Mouse (Mus musculus): Measurements from ENCODE around the gene Gpx3. TPM values are rescaled to one million over a fixed set of nuclear protein-coding genes. Genes with fewer than 3 reads are reported as not detected.

The Gpx3 gene
- polyA plus RNA-seq, 1 experiment from 2014 or later, result 67.9 TPM

DNA sequence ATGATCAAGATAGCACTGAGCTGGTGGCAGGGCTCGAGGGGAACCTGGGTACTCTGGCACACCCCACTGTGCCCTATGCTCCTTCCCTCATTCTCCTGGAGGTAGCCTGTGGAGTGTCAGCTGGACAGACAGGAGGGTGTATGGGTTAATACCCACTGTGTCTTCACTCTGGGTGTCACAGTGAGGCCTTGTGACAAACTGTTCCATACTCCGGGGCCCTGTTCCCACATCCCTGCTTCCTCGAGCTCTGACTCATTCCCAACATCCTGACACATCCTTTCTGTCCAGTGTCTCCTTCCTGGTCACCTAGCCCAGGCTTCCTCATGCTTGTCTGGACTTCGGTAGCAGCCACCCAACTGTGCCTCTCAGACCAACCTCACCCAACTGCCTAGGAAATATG is 4.2 kb downstream of the Gpx3 start:
- ATAC-seq (ENCODE audit: low read depth), result no peak
- 0 out of 2 replicates have a peak, but pooled peaks cover 11% of the 10 kb centered on the region for H3K36me3 ChIP-seq (ENCODE audit: control insufficient read depth, insufficient read depth, low read length)
- no peaks in the 10 kb centered on the region for H3K9me3 ChIP-seq (ENCODE audit: control insufficient read depth, low read length)

DNA sequence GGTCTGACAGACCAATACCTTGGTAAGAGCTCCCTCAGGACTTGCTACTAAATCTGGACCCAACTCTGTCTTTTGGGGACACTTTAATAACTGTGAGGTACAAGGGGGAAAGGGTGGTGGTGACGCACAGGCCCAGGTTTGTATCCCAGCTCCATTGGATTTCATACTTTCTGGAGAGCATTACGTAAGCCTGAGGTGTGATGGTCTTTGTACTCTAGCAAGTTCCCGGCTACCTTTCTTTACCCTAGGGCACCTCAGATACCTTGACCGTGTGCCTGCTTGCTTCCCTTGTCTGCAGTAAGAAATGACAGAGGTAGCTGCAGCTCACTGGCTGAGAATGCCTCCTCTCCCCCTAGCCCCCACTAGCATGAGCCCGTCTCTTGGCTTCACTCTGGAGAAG is 5.0 kb downstream of the Gpx3 start:
- Histone ChIP-seq H3K9ac (replicated peaks; ENCODE audit: low read depth, low read length) (no peak overlapping the region), H3K4me3 (ENCODE audit: low read depth, low read length) (no peak overlapping the region), H3K4me1 (ENCODE audit: control insufficient read depth, insufficient read depth, low read length) (no peaks in the 10 kb centered on the region), H3K4me2 (ENCODE audit: low read depth, low read length) (no peak overlapping the region), H3K36me3 (ENCODE audit: control insufficient read depth, insufficient read depth, low read length) (0 out of 2 replicates have a peak, but pooled peaks cover 11% of the 10 kb centered on the region), H3K9me3 (ENCODE audit: control insufficient read depth, low read length) (no peaks in the 10 kb centered on the region), H3K27ac (ENCODE audit: low read depth, low read length) (no peak overlapping the region), H3K27me3 (ENCODE audit: control insufficient read depth, insufficient read depth, low read length) (no peaks in the 10 kb centered on the region)
- no peak for ATAC-seq (ENCODE audit: low read depth)
- 94% methylated on average over 5 of the region's 5 CpGs for WGBS

More for the DNA sequence above, 4.2 kb downstream of the Gpx3 start:
- no peaks in the 10 kb centered on the region for H3K4me1 ChIP-seq (ENCODE audit: control insufficient read depth, insufficient read depth, low read length)
- no peak overlapping the region for H3K4me3 ChIP-seq (ENCODE audit: low read depth, low read length)
- H3K27ac ChIP-seq (ENCODE audit: low read depth, low read length), result no peak overlapping the region
- H3K4me2 ChIP-seq (ENCODE audit: low read depth, low read length), result no peak overlapping the region
- no peak overlapping the region for H3K9ac ChIP-seq (replicated peaks; ENCODE audit: low read depth, low read length)
- H3K27me3 ChIP-seq (ENCODE audit: control insufficient read depth, insufficient read depth, low read length), result no peaks in the 10 kb centered on the region
- 78% methylated on average over 4 of the region's 4 CpGs for WGBS

- no peaks in the 10 kb centered on the region for H3K4me1 ChIP-seq (ENCODE audit: control insufficient read depth, insufficient read depth, low read length)
- whole genome bisulfite sequencing, result 98% methylated on average over 11 of the region's 11 CpGs
- no peaks in the 10 kb centered on the region for H3K9me3 ChIP-seq (ENCODE audit: control insufficient read depth, low read length)
- no peak overlapping the region for H3K4me3 ChIP-seq (ENCODE audit: low read depth, low read length)
- H3K27ac ChIP-seq (ENCODE audit: low read depth, low read length), result no peak overlapping the region
- H3K27me3 ChIP-seq (ENCODE audit: control insufficient read depth, insufficient read depth, low read length), result no peaks in the 10 kb centered on the region
- no peak for ATAC-seq (ENCODE audit: low read depth)
- H3K36me3 ChIP-seq (ENCODE audit: control insufficient read depth, insufficient read depth, low read length), result 0 out of 2 replicates have a peak, but pooled peaks cover 11% of the 10 kb centered on the region
- H3K4me2 ChIP-seq (ENCODE audit: low read depth, low read length), result no peak overlapping the region
- no peak overlapping the region for H3K9ac ChIP-seq (replicated peaks; ENCODE audit: low read depth, low read length)
Observed at GRCm38 (mm10) chr11:54909273-54909672, 7.0 kb downstream of the Gpx3 start.

GRCm38 (mm10) chr11:54910081-54910665 is 7.9 kb downstream of the Gpx3 start:
- no peak overlapping the region for H3K4me2 ChIP-seq (ENCODE audit: low read depth, low read length)
- no peak for ATAC-seq (ENCODE audit: low read depth)
- peaks cover 16% of the 10 kb centered on the region; the same call in 1 of the 2 replicates for H3K36me3 ChIP-seq (ENCODE audit: control insufficient read depth, insufficient read depth, low read length)
- H3K9me3 ChIP-seq (ENCODE audit: control insufficient read depth, low read length), result no peaks in the 10 kb centered on the region
- 91% methylated on average over 12 of the region's 12 CpGs for WGBS
- no peak overlapping the region for H3K4me3 ChIP-seq (ENCODE audit: low read depth, low read length)
- no peaks in the 10 kb centered on the region for H3K4me1 ChIP-seq (ENCODE audit: control insufficient read depth, insufficient read depth, low read length)
- H3K27ac ChIP-seq (ENCODE audit: low read depth, low read length), result no peak overlapping the region
- no peak overlapping the region for H3K9ac ChIP-seq (replicated peaks; ENCODE audit: low read depth, low read length)
- no peaks in the 10 kb centered on the region for H3K27me3 ChIP-seq (ENCODE audit: control insufficient read depth, insufficient read depth, low read length)

DNA sequence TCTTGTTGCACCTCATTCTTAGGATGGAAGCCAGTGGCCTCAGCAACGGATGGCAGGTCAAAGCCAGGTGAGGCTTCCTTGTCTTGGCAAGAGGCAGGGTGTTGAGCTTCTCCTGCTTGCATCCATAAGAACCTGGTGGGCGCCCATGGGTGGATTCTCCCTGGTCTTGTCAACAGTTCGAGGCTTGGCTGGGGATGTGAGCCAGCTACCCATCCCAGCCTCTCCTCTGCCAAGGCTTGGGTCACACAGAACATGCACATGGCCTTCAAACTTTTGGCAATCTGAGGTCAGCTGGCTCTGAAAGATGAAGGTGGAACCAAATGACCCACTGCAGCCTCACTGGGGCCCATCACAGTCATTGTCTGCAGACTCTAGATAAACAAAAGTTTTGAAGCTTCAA is 8.9 kb downstream of the Gpx3 start:
- no peak overlapping the region for H3K9ac ChIP-seq (replicated peaks; ENCODE audit: low read depth, low read length)
- peaks cover 16% of the 10 kb centered on the region; the same call in 1 of the 2 replicates for H3K36me3 ChIP-seq (ENCODE audit: control insufficient read depth, insufficient read depth, low read length)
- H3K27ac ChIP-seq (ENCODE audit: low read depth, low read length), result no peak overlapping the region
- 91% methylated on average over 3 of the region's 3 CpGs for WGBS
- ATAC-seq (ENCODE audit: low read depth), result no peak
- no peak overlapping the region for H3K4me3 ChIP-seq (ENCODE audit: low read depth, low read length)
- H3K4me2 ChIP-seq (ENCODE audit: low read depth, low read length), result no peak overlapping the region
- no peaks in the 10 kb centered on the region for H3K4me1 ChIP-seq (ENCODE audit: control insufficient read depth, insufficient read depth, low read length)
- no peaks in the 10 kb centered on the region for H3K9me3 ChIP-seq (ENCODE audit: control insufficient read depth, low read length)
- no peaks in the 10 kb centered on the region for H3K27me3 ChIP-seq (ENCODE audit: control insufficient read depth, insufficient read depth, low read length)

DNA sequence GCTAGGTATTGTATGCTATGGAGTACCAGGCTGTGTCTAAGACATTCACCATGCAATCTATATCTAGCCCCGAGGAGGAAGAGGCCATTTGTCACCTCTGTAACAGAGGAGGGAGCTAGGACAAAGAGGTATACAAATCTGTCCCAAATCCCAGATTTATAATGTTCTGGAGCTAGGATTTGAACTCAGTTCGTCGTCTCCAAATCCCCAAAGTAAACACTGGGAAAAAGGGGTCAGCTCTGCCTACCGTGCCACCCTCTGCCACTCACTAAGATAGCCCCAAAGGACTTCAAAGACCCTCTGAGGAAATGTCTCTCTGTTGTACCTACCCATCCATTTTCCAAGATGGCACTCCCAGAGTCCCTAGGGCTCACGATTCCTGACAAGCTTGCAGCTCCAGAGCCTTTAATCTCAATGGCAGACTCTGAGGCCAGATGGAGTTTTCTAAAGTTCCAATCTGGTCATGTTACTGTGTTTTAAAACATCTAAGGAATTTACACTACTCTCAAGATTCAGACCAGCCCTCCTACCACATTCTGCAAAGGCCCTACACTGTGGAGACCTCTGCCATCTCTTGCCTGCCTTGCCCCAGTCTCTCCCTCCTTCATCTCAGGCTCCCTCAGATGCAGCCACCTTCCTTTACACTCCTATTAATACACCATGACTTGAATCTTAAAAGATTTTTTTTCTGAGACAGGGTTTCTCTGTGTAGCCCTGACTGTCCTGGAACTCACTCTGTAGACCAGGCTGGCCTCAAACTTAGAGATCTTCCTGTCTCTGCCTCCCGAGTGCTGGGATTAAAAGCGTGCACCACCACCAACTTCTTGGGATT is 9.6 kb downstream of the Gpx3 start:
- WGBS, result 90% methylated on average over 7 of the region's 7 CpGs
- ATAC-seq (ENCODE audit: low read depth), result no peak

GRCm38 (mm10) chr11:54912503-54913316 is 10.5 kb downstream of the Gpx3 start:
- Histone ChIP-seq H3K4me2 (ENCODE audit: low read depth, low read length) (no peak overlapping the region), H3K27ac (ENCODE audit: low read depth, low read length) (no peak overlapping the region), H3K9ac (replicated peaks; ENCODE audit: low read depth, low read length) (no peak overlapping the region), H3K4me1 (ENCODE audit: control insufficient read depth, insufficient read depth, low read length) (no peaks in the 10 kb centered on the region), H3K36me3 (ENCODE audit: control insufficient read depth, insufficient read depth, low read length) (peaks cover 27% of the 10 kb centered on the region), H3K4me3 (ENCODE audit: low read depth, low read length) (no peak overlapping the region), H3K9me3 (ENCODE audit: control insufficient read depth, low read length) (no peaks in the 10 kb centered on the region), H3K27me3 (ENCODE audit: control insufficient read depth, insufficient read depth, low read length) (no peaks in the 10 kb centered on the region)
- no peak for ATAC-seq (ENCODE audit: low read depth)
- WGBS, result 92% methylated on average over 9 of the region's 9 CpGs

More for the DNA sequence above, 9.6 kb downstream of the Gpx3 start:
- Histone ChIP-seq H3K4me3 (ENCODE audit: low read depth, low read length) (no peak overlapping the region), H3K9ac (replicated peaks; ENCODE audit: low read depth, low read length) (no peak overlapping the region), H3K36me3 (ENCODE audit: control insufficient read depth, insufficient read depth, low read length) (peaks cover 20% of the 10 kb centered on the region), H3K4me1 (ENCODE audit: control insufficient read depth, insufficient read depth, low read length) (no peaks in the 10 kb centered on the region), H3K27ac (ENCODE audit: low read depth, low read length) (no peak overlapping the region), H3K9me3 (ENCODE audit: control insufficient read depth, low read length) (no peaks in the 10 kb centered on the region), H3K4me2 (ENCODE audit: low read depth, low read length) (no peak overlapping the region), H3K27me3 (ENCODE audit: control insufficient read depth, insufficient read depth, low read length) (no peaks in the 10 kb centered on the region)

- 95% methylated on average over 5 of the region's 5 CpGs for WGBS
- H3K4me1 ChIP-seq (ENCODE audit: control insufficient read depth, insufficient read depth, low read length), result no peaks in the 10 kb centered on the region
- H3K9ac ChIP-seq (replicated peaks; ENCODE audit: low read depth, low read length), result no peak overlapping the region
- H3K27me3 ChIP-seq (ENCODE audit: control insufficient read depth, insufficient read depth, low read length), result no peaks in the 10 kb centered on the region
- no peak overlapping the region for H3K4me3 ChIP-seq (ENCODE audit: low read depth, low read length)
- ATAC-seq (ENCODE audit: low read depth), result no peak
- no peak overlapping the region for H3K27ac ChIP-seq (ENCODE audit: low read depth, low read length)
- H3K9me3 ChIP-seq (ENCODE audit: control insufficient read depth, low read length), result no peaks in the 10 kb centered on the region
- H3K36me3 ChIP-seq (ENCODE audit: control insufficient read depth, insufficient read depth, low read length), result peaks cover 37% of the 10 kb centered on the region
- H3K4me2 ChIP-seq (ENCODE audit: low read depth, low read length), result no peak overlapping the region
Observed at GRCm38 (mm10) chr11:54913841-54914240, 11.6 kb downstream of the Gpx3 start.

Measured in neural tube, embryonic 14.5 days (tissue).